Mouse (Mus musculus): ENCODE data around the gene Irgc1.

- TF ChIP-seq CTCF (IDR thresholded peaks at IDR 0.05; ENCODE audit: borderline replicate concordance, insufficient read depth, low read length), result no peak
- TF ChIP-seq POLR2A (IDR thresholded peaks at IDR 0.05; ENCODE audit: low read depth, low read length), result no peak
These were observed 16.8 kb downstream of the Irgc1 start for GRCm38 (mm10) chr7:24435305-24435704.

All from embryonic fibroblast, embryonic 13.5 days (primary cell).